Mouse (Mus musculus) layer of hippocampus, adult 18-20 months (tissue): ENCODE measurements around the gene Loxl4. TPM values are rescaled to one million over a fixed set of nuclear protein-coding genes. Genes with fewer than 3 reads are reported as not detected.

Source experiments
- DNase-seq, 2 experiments: peaks; one replicate each; pipeline ENCODE4 v3.0.0; 2022; ENCODE audit warnings: low spot score in 2 of 2
- total RNA-seq, 2 experiments: library from RNA; stranded (reverse); gene quantifications; 2 replicates each; pipeline ENCODE4 v1.2.3; 2021

Loxl4 gene
- total RNA-seq, 2 experiments from 2014 or later = 0.13 to 0.17 TPM

GRCm38 (mm10) chr19:42611746-42612145 is 867 bp downstream of the Loxl4 start:
- no peak for DNase-seq

DNA sequence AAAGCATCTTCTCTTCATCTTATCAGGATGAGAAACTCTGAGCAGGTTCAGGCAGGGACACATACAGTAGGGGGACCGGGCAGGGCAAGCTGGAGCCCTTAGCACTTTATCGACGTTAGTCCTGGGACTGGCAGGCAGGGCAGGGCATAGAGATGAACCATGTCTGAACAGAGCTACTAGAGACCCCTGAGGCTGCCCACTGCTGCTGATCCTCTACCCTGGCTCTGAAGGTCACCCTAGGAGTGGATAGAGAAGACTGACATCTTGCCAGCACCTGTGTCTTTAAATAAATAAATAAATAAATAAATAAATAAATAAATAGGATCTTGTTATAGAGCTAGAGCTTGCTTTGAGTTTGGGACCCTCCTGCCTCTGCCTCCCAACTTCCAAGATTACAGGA is 2.9 kb downstream of the Loxl4 start:
- DNase-seq = no peak

- DNase-seq = no peak
These were observed 4.5 kb downstream of the Loxl4 start for GRCm38 (mm10) chr19:42608082-42608481.

GRCm38 (mm10) chr19:42602576-42602975 is 10.0 kb downstream of the Loxl4 start:
- no peak for DNase-seq

DNA sequence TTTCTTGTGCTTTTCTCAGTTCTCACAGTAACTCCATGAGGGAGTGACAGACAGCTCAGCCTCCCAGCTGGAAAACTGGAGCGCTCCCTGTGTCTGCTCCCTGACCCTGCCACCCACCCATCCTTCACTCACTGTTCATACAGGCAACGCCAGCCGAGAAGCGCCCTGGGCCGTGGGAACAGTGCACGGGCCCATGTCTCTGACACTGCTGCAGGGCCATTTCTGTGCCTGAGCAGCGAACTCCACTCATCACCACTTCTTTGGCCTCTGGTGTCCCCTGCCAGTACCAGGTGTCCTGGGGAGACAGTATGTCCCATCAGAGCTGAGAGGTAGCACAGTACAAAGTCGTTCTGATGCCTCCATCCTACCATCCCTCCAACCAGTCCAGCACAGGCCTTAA is 10.6 kb downstream of the Loxl4 start:
- no peak for DNase-seq

DNA sequence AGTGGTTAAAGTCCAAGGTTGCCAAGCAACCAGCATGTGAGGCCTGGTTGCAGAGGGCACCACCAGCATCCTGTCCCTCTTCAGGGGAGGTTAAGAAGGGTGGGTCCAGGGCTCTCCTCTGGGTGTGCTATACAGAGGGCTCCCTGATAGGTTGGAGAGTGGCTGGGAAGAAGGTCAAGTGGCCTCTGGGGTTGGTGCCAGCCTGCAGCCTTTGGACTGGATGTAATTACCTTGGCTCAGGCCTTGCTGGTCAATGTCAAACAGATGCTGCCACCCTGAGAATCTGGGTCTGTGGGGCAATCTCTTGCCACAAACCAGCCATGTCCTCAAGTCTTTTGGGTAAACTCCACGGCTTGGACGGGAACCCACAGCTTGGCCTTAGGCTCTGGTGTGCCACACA is 11.2 kb downstream of the Loxl4 start:
- no peak for DNase-seq

GRCm38 (mm10) chr19:42600591-42600990 is 12.0 kb downstream of the Loxl4 start:
- DNase-seq = no peak

- DNase-seq = no peak
These were observed 12.7 kb downstream of the Loxl4 start for GRCm38 (mm10) chr19:42599891-42600290.

- no peak for DNase-seq
These were observed 14.7 kb downstream of the Loxl4 start for GRCm38 (mm10) chr19:42597896-42598295.

DNA sequence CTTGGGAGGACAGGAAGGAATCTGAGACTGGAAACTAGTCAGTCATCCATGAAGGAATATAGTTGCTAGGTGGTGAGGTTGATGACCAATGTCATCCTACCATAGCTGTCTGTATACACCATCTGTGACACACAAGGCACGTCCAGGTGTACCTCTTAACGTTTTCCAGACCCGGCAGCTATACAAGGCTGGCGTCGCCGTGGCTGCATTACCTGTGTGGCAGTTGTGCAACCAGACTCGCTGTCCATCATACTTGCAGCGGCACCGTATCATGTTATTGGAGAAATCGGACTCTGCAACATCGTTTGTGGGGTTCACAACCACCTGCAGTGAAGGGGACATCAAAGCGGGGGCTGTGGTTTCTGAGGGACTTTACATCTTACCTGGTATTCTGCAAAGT is 15.3 kb downstream of the Loxl4 start:
- DNase-seq = no peak

DNA sequence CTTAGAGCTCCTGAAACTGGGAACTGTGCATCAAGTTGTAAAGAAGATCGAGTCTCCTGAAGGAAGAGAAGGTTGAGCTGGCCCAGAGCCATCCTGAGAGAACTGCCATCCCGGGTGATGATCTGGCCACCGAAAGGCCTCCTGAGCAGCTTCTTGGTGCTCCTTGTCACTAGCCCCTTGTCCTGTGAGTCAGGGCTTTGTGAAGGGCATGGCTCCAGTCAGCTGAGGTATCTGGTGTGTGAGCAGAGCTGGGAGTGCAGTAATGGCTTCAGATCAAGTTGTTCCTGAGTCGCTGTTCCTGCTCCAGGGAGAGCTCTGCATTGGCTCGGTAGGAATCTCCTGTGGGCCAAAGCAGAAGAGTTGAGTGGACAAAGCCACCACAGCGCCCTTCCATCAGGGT is 17.5 kb downstream of the Loxl4 start:
- DNase-seq = no peak

- no peak for DNase-seq
These were observed 19.2 kb downstream of the Loxl4 start for GRCm38 (mm10) chr19:42593456-42593855.

GRCm38 (mm10) chr19:42591534-42591933 is 21.1 kb downstream of the Loxl4 start:
- no peak for DNase-seq

DNA sequence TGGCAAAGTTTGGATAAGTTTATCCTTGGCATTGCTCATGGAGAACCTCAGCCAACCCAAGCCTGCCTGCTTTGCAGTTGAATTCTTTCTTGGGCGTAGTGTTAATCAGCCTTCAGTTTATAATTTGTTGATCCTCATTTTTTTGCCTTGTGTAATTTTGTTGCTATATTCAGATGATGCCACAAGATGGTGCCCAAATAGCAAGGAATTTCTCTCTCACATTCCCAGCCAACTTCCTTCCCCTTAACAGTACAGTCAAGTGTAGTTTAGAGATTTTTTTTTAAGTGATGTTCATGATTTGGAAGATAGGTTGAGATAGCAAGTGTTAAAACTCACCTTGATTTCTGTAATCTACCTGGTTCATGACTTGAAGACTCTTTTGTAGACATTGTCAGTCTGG is 23.4 kb downstream of the Loxl4 start:
- DNase-seq = peak in 1 of 2 experiments; percentile 58

- DNase-seq = no peak
These were observed 24.9 kb downstream of the Loxl4 start for GRCm38 (mm10) chr19:42587704-42588103.

DNA sequence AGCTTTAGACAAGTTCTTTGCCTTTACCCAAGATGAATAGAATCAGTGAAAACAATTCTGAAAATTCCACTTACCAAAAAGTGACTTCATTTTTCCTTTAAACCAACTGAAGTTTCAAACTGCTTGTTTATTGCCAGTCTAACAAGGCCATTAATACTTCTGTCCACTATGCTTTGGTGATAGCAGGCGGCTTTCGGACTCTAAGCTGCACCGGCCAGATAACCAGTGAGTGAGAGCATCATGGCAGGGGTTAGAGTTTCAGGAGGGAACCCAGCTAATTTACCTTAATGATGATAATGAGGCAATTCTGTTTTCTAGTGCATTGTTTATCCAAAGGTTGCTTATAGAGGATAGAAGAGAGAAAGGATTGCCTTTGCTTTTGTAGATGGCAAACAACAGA is 28.4 kb downstream of the Loxl4 start:
- no peak for DNase-seq

DNA sequence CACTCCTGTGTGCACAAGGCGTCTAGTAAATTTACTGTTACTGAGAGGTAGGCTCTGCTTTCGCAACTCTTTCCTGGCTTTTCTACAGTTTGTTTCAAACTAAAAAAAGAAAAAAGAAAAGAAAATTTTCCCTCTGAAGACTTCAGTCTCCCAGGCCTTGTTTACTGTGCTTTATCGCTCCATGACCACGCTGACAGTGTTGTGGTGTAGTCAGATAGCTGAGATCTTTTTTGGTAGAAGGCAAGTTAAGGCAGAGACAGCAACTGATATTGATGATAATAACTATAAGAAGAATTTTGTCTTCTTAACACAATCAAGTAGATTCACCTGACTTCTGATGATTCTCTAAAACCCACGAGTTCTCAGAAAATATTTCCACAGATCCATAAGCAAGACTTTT is 28.9 kb downstream of the Loxl4 start:
- DNase-seq = no peak

GRCm38 (mm10) chr19:42582811-42583370 is 29.7 kb downstream of the Loxl4 start:
- DNase-seq = no peak

DNA sequence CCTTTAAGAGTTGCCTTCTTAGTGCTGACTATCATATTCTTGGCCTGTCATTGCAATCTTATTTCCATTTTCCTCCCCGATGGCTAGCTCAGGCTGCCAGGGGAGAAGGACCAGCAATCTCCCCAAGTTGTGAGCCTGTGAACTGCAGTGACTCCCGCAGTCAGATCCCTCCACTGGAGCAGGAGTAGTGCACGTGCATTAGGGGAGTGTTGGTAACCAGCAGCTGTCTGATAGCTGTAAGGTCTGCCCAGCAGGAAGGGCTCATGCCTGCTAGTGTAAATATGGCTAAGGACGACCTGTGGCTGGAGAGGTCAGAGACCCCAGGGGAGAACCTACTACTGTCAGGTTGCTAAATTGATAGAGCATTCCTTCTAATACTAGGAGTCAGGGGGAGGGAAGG is 31.9 kb downstream of the Loxl4 start:
- no peak for DNase-seq

GRCm38 (mm10) chr19:42578631-42579030 is 34.0 kb downstream of the Loxl4 start:
- no peak for DNase-seq

DNA sequence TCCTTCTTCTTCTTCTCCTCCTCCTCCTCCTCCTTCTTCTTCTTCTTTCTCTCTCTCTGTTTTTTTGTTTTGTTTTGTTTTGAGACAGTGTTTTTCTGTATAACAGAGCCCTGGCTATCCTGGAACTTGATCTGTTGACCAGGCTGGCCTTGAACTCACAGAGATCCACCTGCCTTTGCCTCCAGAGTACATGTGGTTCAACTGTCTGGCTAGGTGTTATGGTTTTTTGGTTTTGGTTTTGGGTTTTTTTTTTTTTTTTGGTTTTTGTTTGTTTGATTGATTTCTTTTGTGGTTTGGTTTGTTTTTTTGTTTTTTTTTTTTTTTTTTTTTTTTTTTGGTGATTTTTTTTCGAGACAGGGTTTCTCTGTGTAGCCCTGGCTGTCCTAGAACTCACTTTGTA is 35.8 kb downstream of the Loxl4 start:
- no peak for DNase-seq

DNA sequence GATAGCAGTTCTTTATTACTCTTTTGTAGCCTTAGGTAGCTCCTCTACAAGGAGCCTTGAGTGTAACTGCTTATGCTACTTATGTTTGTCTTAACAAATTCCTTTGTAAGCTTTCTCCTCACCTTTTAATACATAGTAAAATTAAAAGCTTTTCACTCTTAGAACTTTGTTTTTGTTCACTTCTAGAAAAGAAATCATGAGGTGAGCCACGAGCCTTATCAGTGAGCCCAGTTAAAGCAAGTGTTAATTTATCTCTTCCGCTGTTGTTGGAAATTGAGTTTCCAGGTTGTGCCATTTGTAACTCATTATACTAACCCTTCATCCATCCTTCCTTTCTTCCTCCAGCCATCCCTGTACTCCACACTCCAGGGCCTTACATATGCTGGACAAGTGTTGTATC is 37.3 kb downstream of the Loxl4 start:
- no peak for DNase-seq

DNA sequence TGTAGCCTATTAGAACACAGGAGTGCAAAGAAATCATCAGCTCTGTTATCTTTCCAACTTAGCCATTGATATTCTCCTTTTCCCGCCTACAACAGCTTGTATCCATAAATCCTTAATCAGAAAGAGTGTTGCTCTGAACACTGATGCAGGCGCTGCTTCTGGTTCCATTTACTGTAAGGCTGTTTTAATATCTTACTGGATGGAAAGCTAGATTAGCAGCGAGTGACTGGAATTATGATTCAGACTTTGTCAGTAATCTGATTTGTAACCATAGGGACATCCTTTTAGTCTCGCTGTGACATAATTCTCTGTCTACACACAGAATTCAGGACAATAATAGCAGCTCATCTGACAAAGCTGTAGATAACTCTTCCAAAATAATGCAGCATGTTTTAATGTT is 41.3 kb downstream of the Loxl4 start:
- DNase-seq = no peak

DNA sequence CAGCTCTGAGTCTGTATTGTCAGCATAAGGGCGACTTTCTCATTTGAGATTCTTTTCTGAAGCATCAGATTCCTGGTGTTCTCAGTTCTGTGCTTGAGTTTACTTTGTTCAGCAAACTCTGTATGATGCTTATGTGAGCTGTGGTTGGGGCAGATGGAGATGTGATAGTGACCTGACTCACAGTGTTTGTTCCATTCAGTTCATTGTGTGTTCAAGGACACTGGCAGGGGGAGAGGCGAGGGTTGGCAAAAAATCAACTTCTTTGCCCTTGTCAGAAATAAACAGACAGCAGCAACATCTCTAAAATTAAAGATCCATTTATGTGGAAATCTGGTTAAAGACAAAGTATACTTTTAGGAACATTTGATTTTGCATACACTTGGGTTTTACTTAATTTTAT is 43.5 kb downstream of the Loxl4 start:
- DNase-seq = no peak
